Mouse (Mus musculus) stomach, embryonic 15.5 days (tissue): ENCODE data around the gene Rnf182. TPM values are rescaled to one million over a fixed set of nuclear protein-coding genes. Genes with fewer than 3 reads are reported as not detected.

ENCODE experiments used
- ATAC-seq: fragments of 200-750 bp; cut with Nextera tagmentation; 2 replicates; pipeline ENCODE4 v1.8.0; 2017; ENCODE audit warnings: low read depth, moderate number of reproducible peaks, moderate TSS enrichment; ENCODE audit not compliant: insufficient read depth, low FRiP score
- H3K27ac ChIP-seq: fragments of 300-500 bp; sonication (generic); 2 replicates; pipeline ENCODE4 v1.5.1; 2015; ENCODE audit warnings: mild to moderate bottlenecking, inconsistent platforms
- H3K27me3 ChIP-seq: fragments of 300-500 bp; sonication (generic); replicated peaks from 2 replicates; pipeline ENCODE4 v1.6.1; 2015; ENCODE audit warnings: inconsistent platforms
- H3K36me3 ChIP-seq: fragments of 300-500 bp; sonication (generic); 2 replicates; pipeline ENCODE4 v1.6.1; 2015; ENCODE audit warnings: inconsistent platforms
- H3K4me1 ChIP-seq: fragments of 300-500 bp; sonication (generic); 2 replicates; pipeline ENCODE4 v1.6.1; 2015; ENCODE audit warnings: inconsistent platforms
- H3K4me2 ChIP-seq: fragments of 300-500 bp; sonication (generic); 2 replicates; pipeline ENCODE4 v1.6.1; 2015; ENCODE audit warnings: mild to moderate bottlenecking, inconsistent platforms
- H3K4me3 ChIP-seq: fragments of 300-500 bp; sonication (generic); replicated peaks from 2 replicates; pipeline ENCODE4 v1.5.1; 2015; ENCODE audit warnings: inconsistent platforms
- H3K9ac ChIP-seq: fragments of 300-500 bp; sonication (generic); 2 replicates; pipeline ENCODE4 v1.6.1; 2015; ENCODE audit warnings: inconsistent platforms
- H3K9me3 ChIP-seq: fragments of 300-500 bp; sonication (generic); 2 replicates; pipeline ENCODE4 v1.6.1; 2016; ENCODE audit warnings: inconsistent platforms
- WGBS: fragments of 180-500 bp; shearing (Covaris S2); methylation state at CpG from one replicate; pipeline ENCODE4 v1.1.7; 2015; 5-methylcytosine and 5-hydroxymethylcytosine counted together
- polyA plus RNA-seq: library from polyadenylated mRNA; unstranded; fragments of >200 nt; fragmentation: Nextera tagmentation; extraction: Ambion mirVana; gene quantifications from 2 replicates; pipeline ENCODE4 v1.2.1, GENCODE M21; 2015

Rnf182 gene
- polyA plus RNA-seq, 1 experiment from 2014 or later, result 2.7 TPM

DNA sequence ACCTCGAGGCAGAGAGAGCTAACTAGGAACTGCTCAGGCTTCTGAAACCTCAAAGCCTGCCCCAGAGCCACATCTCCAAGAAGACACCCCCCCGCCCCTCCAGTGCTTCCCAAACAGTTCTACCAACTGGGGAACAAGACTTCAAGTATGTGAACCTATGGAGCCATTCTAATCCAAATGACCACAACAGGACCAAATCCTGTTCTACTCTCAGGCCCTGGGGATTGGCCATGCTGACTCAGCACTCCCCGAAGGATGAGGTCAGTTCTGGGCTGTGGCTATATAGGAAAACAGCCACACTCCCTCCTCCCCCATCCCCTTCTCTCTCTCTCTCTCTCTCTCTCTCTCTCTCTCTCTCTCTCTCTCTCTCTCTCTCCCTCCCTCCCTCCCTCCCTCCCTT lies 28.5 kb upstream of the Rnf182 start:
- H3K9me3 ChIP-seq, result no peaks in the 10 kb centered on the region
- H3K4me1 ChIP-seq, result no peaks in the 10 kb centered on the region
- H3K27ac ChIP-seq, result no peak overlapping the region
- no peak overlapping the region for H3K9ac ChIP-seq
- H3K4me3 ChIP-seq, result no peak overlapping the region
- no peak for ATAC-seq
- H3K36me3 ChIP-seq, result no peaks in the 10 kb centered on the region
- H3K4me2 ChIP-seq, result no peak overlapping the region
- 86% methylated on average over 3 of the region's 3 CpGs for WGBS
- no peaks in the 10 kb centered on the region for H3K27me3 ChIP-seq

GRCm38 (mm10) chr13:43587844-43588840 lies 27.4 kb upstream of the Rnf182 start:
- no peak overlapping the region for H3K4me2 ChIP-seq
- ATAC-seq, result no peak
- no peaks in the 10 kb centered on the region for H3K36me3 ChIP-seq
- no peaks in the 10 kb centered on the region for H3K27me3 ChIP-seq
- WGBS, result 75% methylated on average over 14 of the region's 14 CpGs
- H3K27ac ChIP-seq, result no peak overlapping the region
- H3K4me1 ChIP-seq, result no peaks in the 10 kb centered on the region
- H3K9me3 ChIP-seq, result no peaks in the 10 kb centered on the region
- H3K9ac ChIP-seq, result no peak overlapping the region
- no peak overlapping the region for H3K4me3 ChIP-seq

DNA sequence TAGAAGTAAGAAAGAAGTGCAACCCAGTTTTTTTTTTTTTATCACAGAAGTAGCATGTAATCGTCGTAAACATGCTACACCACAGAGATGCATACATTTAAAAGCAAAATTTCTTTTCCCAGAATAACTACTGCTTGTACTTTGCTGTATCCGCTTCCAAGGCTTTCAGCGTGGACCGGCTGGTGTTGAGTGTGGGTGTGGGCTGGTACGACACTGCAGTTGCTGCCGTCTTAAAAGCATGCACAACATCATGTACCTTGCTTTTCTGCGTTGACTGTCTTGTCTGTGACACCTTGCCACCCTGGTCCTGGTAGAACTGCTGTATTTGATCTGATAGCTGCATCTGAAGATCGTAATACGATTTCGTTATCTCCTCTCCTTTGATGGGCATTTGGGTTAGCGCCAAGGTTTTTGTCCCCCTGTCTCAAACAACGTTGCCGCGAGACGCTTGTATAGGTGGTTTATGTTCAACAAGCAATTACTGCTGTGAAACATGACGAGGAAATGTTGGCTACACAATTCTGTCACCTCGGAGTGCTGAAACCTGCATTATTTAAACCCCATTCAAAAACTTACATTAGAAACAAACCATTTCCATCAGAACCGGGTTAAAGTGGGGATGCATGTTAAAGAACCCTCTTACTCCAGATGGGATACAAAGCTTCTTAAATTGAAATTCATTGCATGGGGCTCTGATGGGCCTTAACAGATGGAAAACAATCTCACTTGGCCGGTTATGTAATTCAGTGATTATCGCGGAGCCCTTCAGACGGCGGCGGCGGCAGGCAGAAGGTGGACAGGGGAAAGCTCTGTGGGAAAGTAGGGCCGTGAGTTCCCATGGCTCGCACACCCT lies 23.5 kb upstream of the Rnf182 start:
- peak overlapping the region; percentile 9; the same call in 1 of the 2 replicates for H3K4me2 ChIP-seq
- WGBS, result 69% methylated on average over 28 of the region's 28 CpGs

GRCm38 (mm10) chr13:43592681-43593068 lies 22.8 kb upstream of the Rnf182 start:
- H3K4me1 ChIP-seq, result no peaks in the 10 kb centered on the region
- H3K27me3 ChIP-seq, result no peaks in the 10 kb centered on the region
- 57% methylated on average over 8 of the region's 8 CpGs for WGBS
- no peak for ATAC-seq
- no peak overlapping the region for H3K4me3 ChIP-seq
- peak overlapping the region; percentile 9; the same call in 1 of the 2 replicates for H3K4me2 ChIP-seq
- no peak overlapping the region for H3K27ac ChIP-seq
- no peaks in the 10 kb centered on the region for H3K36me3 ChIP-seq
- H3K9ac ChIP-seq, result no peak overlapping the region
- H3K9me3 ChIP-seq, result no peaks in the 10 kb centered on the region

More for the DNA sequence above, 23.5 kb upstream of the Rnf182 start:
- Histone ChIP-seq H3K4me1 (no peaks in the 10 kb centered on the region), H3K27me3 (no peaks in the 10 kb centered on the region), H3K9me3 (no peaks in the 10 kb centered on the region), H3K36me3 (no peaks in the 10 kb centered on the region), H3K9ac (no peak overlapping the region), H3K27ac (no peak overlapping the region), H3K4me3 (no peak overlapping the region)
- ATAC-seq, result no peak

GRCm38 (mm10) chr13:43595896-43596295 lies 19.6 kb upstream of the Rnf182 start:
- no peaks in the 10 kb centered on the region for H3K27me3 ChIP-seq
- no peaks in the 10 kb centered on the region for H3K9me3 ChIP-seq
- WGBS, result 61% methylated on average over 4 of the region's 4 CpGs

DNA sequence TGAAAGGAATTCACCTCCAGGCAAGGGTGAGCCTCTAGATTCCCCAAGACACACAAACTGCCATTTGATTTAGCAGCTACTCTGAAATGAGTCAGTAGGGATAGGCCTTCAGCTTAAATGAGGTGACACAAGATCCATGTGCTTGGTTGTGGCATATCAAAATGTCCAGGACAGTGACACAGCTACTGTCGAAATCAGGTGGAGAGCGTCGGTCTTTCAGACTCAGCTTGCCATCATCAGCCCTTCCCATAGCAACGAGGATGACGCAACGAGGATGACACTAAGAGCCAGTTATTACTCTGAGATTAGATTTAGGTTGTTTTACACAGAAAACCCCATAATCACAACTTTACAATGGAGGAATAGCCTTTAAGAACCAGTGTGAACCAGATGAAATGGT lies 14.5 kb upstream of the Rnf182 start:
- Histone ChIP-seq H3K4me2 (no peak overlapping the region), H3K4me1 (no peaks in the 10 kb centered on the region), H3K9ac (no peak overlapping the region), H3K27ac (no peak overlapping the region), H3K27me3 (no peaks in the 10 kb centered on the region), H3K36me3 (no peaks in the 10 kb centered on the region), H3K9me3 (no peaks in the 10 kb centered on the region), H3K4me3 (no peak overlapping the region)
- 89% methylated on average over 6 of the region's 6 CpGs for WGBS
- ATAC-seq, result no peak

More at GRCm38 (mm10) chr13:43595896-43596295, 19.6 kb upstream of the Rnf182 start:
- Histone ChIP-seq H3K4me2 (no peak overlapping the region), H3K36me3 (no peaks in the 10 kb centered on the region), H3K27ac (no peak overlapping the region), H3K4me1 (no peaks in the 10 kb centered on the region), H3K9ac (no peak overlapping the region), H3K4me3 (no peak overlapping the region)
- ATAC-seq, result no peak

GRCm38 (mm10) chr13:43602440-43602839 lies 13.1 kb upstream of the Rnf182 start:
- 86% methylated on average over 2 of the region's 2 CpGs for WGBS
- no peak overlapping the region for H3K4me3 ChIP-seq
- no peak overlapping the region for H3K9ac ChIP-seq
- no peak for ATAC-seq
- no peaks in the 10 kb centered on the region for H3K4me1 ChIP-seq
- H3K27ac ChIP-seq, result no peak overlapping the region
- H3K27me3 ChIP-seq, result no peaks in the 10 kb centered on the region
- H3K9me3 ChIP-seq, result no peaks in the 10 kb centered on the region
- H3K36me3 ChIP-seq, result no peaks in the 10 kb centered on the region
- H3K4me2 ChIP-seq, result no peak overlapping the region

DNA sequence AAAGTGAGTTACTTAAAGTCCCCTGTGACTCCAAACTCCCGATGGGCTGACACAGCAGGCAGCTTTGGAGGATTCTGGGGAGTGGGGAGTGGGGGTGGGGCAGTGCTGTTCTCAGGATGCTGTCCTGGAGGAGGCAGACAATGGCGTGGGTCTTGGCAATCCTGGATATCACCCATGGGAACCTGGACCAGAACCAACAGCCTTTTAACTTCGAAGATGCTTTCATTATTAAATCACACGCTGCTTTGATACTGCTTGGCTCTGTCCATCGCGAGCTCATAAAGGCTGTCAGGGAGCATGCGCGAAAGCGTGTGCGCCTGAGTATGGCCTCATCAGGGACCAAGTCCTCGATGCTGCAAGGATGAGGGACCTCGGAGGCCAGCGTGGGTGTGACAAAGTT lies 12.5 kb upstream of the Rnf182 start:
- Histone ChIP-seq H3K9me3 (no peaks in the 10 kb centered on the region), H3K27ac (no peak overlapping the region), H3K4me2 (no peak overlapping the region), H3K36me3 (no peaks in the 10 kb centered on the region), H3K4me3 (no peak overlapping the region), H3K4me1 (no peaks in the 10 kb centered on the region), H3K27me3 (no peaks in the 10 kb centered on the region), H3K9ac (no peak overlapping the region)
- WGBS, result 67% methylated on average over 13 of the region's 13 CpGs
- no peak for ATAC-seq

DNA sequence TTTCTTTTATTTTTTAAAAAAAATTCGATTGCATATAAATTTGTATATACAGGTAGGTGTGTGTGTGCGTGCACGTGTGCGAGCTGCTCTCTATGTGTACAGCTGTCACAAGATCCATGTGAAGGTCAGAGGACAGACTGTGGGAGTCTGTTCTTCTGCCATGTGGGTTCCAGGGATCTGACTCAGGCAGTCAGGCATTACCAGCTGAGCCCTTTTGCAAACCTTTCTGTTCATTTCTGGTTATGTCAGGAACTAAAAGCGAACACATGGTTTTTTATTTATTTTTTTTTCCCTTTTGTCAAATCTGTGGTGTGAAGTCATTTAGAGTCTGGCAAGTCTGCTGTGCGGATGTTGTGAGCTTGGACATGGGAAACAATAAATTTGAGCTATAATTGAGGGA lies 6.7 kb upstream of the Rnf182 start:
- Histone ChIP-seq H3K36me3 (no peaks in the 10 kb centered on the region), H3K27me3 (no peaks in the 10 kb centered on the region), H3K4me3 (no peak overlapping the region), H3K4me2 (no peak overlapping the region), H3K9ac (no peak overlapping the region), H3K4me1 (no peaks in the 10 kb centered on the region), H3K9me3 (no peaks in the 10 kb centered on the region), H3K27ac (no peak overlapping the region)
- 74% methylated on average over 6 of the region's 6 CpGs for whole genome bisulfite sequencing
- ATAC-seq, result no peak

DNA sequence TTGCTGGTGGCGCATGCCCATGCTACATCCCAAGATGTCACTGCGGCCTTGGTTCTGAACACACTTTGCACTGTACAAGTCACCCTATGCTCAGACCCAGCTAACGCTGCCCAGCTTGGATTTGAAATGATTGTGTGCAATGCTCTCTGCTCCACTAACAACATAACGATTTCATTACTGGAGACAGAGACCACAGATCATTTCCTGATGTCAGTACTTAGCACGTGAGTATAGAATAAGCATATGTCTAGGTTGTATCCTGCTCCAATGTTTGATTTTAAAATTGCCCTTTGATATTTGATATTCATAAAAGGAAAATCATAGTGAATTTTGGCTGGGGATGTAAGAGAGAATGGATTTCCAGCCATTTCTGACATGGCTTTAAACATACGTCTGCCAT lies 3.5 kb upstream of the Rnf182 start:
- H3K4me3 ChIP-seq, result no peak overlapping the region
- H3K27me3 ChIP-seq, result no peaks in the 10 kb centered on the region
- H3K27ac ChIP-seq, result no peak overlapping the region
- H3K36me3 ChIP-seq, result no peaks in the 10 kb centered on the region
- WGBS, result 70% methylated on average over 6 of the region's 6 CpGs
- ATAC-seq, result no peak
- H3K9ac ChIP-seq, result no peak overlapping the region
- H3K9me3 ChIP-seq, result no peaks in the 10 kb centered on the region
- H3K4me2 ChIP-seq, result no peak overlapping the region
- H3K4me1 ChIP-seq, result no peaks in the 10 kb centered on the region

- H3K4me1 ChIP-seq, result no peaks in the 10 kb centered on the region
- no peak overlapping the region for H3K4me3 ChIP-seq
- no peaks in the 10 kb centered on the region for H3K27me3 ChIP-seq
Measured at GRCm38 (mm10) chr13:43614667-43615066, 843 bp upstream of the Rnf182 start.

DNA sequence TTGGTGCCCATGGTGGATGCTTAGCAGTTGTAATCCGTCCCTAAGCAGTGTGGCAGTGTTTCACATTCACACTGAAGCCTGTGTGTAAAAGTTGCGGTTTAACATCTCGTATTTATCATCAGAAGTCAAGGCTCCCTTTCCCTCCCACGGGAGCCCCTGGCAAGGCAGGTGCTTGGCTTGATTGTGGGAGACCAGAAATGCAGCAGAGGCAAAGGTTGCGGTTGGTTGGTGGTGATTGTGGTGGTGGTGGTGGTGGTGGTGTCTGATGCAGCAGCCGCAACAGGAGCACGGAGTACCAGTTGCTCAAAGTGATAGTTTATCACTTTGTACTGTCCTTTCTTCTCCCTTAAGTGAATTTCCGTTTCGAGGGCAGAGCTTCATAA lies 325 bp upstream of the Rnf182 start:
- no peak overlapping the region for H3K27ac ChIP-seq
- H3K4me2 ChIP-seq, result peak overlapping the region; percentile 75
- no peaks in the 10 kb centered on the region for H3K36me3 ChIP-seq
- no peak overlapping the region for H3K9ac ChIP-seq
- no peaks in the 10 kb centered on the region for H3K9me3 ChIP-seq
- no peaks in the 10 kb centered on the region for H3K27me3 ChIP-seq
- ATAC-seq, result no peak
- H3K4me1 ChIP-seq, result no peaks in the 10 kb centered on the region
- H3K4me3 ChIP-seq, result peak overlapping the region; percentile 56
- 24% methylated on average over 9 of the region's 9 CpGs for WGBS

More at GRCm38 (mm10) chr13:43614667-43615066, 843 bp upstream of the Rnf182 start:
- Histone ChIP-seq H3K9ac (no peak overlapping the region), H3K36me3 (no peaks in the 10 kb centered on the region), H3K9me3 (no peaks in the 10 kb centered on the region), H3K4me2 (no peak overlapping the region), H3K27ac (no peak overlapping the region)
- WGBS, result 84% methylated on average over 3 of the region's 3 CpGs
- ATAC-seq, result no peak
